Mouse (Mus musculus) G1E-ER4 (cell line): ENCODE measurements around the gene Tcaf3. TPM values are rescaled to one million over a fixed set of nuclear protein-coding genes. Genes with fewer than 3 reads are reported as not detected.

Source experiments
- GATA1 ChIP-seq: IDR thresholded peaks from one replicate; pipeline ENCODE4 v1.8.0; 2012; ENCODE audit warnings: low read length, inconsistent platforms
- polyA plus RNA-seq: library from polyadenylated mRNA; stranded (reverse); fragments of >175 nt; gene quantifications from 2 replicates; pipeline ENCODE4 v1.2.3, GENCODE M21; 2012

The Tcaf3 gene
- polyA plus RNA-seq, 1 experiment, result not detected

DNA sequence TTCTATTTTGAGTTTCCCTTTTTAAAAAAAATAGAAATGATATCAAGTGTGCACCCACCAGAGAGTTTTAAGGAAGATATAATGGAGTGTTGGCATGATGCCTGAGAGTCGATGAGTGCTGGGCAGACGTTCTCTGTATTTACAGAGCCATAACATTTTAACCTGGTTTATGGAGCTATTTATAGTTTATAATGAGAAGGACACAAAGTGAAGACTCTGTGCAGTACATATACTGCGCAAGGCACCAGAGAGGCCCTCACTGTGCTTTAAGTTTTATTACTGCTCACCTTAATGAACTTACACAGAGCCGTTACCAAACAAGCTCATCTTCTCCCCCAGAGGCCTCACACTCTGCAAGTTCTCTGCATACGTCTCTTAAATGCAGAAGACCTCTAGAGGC, 36.6 kb downstream of the Tcaf3 start:
- TF ChIP-seq GATA1, result no peak

DNA sequence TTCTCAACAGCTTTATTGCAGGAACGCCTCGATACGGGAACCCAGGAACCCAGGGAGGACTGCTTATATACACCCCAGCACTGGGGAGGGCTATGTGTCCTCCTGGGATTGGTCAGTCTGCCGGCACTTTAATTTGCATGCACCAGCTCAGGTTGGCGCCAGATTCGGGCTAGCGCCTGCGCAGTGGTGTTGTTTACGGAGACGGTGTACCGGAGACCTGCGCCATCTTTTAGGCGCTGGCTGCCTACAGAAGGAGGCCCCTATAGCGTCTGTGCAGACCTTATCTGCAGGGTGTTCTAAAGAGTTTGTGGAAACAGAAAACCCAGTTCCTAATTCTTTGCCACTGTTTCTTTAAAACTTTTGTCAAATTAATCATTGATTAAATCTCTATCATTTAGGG, 38.9 kb downstream of the Tcaf3 start:
- TF ChIP-seq GATA1, result no peak

DNA sequence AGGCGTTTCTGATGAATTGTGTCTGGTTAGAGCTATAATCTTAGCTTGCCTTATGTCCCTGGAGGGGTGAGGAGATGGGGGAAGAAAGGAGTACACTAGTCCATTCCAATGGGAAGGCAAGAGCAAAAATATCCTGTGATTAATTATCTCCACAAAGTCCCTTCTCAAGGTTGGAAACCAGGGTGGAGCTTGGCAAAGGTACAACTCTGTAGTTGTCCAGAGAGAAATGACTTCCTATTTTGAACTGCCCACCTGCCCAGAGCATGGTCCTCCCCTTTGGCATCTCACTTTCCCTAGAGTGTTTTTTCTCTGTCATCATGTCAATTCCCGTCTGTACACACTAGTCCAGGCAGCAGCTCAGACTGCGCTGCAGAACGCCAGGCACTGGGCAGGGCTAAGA, 50.0 kb downstream of the Tcaf3 start, which contains the start of gene Olfr455:
Gene Olfr455, minus strand, starts transcription at position 127 of the 400 bp plus-strand sequence.
- no peak for TF ChIP-seq GATA1

DNA sequence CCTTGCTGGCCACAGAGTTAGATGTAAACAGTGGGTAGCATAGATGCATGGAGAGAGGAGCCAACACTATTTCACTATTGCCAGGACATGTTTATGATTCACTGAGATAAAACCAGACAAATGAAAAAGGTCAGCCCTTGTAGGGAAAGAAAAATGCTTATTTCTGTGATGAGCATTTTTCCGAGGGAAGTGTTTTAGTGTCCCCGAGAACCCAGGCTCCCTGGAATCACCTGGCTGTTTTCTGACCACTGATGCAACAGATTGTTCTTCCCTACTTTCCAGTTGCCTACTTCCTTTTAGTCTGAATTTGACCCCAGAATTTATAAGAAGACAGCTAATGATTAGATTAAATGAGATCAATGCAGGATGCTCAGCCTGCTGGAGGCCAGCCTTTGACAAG, 51.3 kb downstream of the Tcaf3 start:
- no peak for TF ChIP-seq GATA1

DNA sequence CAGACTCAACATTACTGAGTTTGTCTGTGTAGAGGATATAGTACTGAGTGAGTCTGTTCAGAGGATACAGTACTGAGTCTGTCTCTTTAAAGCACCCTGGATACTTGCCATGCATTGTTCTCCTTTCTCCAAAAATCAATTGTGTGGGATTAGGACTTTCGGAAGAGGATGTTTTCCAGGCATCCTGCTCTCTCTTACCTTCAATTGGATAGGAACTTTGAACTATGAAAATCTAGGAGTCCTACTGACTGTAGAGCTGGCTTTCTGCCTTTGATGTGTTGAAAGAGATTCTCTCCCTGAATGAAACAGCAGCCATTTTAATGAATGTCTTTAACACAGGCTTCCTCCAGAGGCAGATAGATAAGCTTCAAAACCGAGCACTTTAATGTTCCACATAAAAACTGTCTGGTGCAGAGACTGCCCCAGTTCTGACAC, 52.0 kb downstream of the Tcaf3 start:
- no peak for TF ChIP-seq GATA1

DNA sequence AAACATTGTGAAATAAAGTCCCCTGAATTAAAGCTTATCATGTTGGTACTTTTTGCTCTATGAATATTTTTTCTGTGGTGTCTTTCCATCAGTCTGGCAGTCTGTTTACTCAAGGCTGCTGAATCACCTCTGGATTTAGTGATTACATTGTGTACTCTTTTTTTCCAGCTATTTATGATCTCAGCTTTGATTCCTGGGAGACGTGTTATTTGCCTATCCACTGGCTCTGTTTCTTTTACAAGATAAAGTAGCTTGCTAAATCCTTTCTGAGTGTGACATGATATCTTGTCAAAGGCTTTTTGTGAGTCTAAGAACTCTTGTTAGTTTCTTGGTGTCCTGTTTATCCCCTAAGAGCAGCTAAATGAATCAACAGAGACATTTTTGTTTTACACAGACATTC, 52.6 kb downstream of the Tcaf3 start:
- TF ChIP-seq GATA1, result no peak

DNA sequence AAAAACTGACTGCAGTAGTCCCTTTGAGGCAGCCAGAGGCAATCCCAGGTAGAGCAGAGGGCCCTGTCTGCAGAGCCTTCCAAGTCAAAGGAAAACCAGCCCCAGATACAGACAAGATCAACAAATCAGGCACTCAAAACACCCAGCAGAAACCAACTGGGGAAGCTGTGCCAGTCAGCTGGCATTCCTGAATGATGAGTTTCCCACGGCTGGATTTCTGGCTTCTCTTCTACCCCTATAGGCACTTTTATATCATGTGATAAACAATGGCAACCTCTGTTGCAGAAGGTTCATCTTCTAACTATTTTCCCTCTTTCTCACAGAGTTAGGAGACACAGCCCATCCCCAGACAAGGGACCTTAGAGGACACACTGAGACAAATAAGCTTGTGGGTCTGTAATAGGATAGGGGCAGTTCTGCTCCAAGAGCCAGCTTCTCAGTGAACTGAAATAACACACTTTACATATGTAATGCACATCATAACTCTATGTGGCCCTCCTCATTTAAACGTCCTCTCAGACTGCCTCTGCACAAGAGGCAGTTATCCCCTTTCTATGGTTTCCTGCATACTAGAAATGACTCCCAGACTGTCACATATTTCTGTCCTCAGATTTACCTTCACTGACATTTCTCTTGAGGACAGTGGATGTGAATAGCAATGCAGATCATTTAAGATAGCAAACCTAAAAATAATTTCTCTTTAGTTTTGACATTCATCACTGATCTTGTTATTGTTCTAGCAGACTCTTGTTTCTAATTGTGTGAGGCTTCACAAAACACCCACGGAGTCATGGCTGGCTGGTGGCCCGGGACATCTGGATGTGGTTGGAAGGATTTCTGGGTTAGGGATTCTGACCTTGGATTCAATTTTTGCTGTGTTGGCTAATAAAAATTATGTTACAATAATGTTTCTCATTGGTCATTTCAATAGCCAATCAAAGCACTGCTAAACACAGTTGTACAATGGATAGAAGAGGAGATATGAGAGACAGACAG, 55.2 kb downstream of the Tcaf3 start:
- no peak for TF ChIP-seq GATA1

DNA sequence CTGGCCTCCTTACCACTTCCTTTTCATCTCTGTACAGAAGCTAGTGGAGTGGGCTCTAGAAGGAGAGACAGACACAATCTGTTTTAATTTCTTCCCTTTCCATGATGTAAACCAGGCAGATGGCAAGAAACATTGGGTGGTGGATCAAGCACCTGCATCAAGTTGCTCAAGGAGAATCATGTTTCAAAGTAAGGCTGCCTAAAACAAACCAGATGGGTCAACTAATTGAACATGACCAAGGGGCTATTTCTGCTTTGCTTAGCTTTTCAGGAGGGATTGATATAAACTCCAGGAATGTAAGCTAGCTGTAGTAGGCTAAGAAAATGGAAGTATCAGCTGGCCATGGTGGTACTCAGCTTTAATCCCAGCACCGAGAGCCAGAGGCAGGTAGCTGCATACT, 56.8 kb downstream of the Tcaf3 start:
- no peak for TF ChIP-seq GATA1

DNA sequence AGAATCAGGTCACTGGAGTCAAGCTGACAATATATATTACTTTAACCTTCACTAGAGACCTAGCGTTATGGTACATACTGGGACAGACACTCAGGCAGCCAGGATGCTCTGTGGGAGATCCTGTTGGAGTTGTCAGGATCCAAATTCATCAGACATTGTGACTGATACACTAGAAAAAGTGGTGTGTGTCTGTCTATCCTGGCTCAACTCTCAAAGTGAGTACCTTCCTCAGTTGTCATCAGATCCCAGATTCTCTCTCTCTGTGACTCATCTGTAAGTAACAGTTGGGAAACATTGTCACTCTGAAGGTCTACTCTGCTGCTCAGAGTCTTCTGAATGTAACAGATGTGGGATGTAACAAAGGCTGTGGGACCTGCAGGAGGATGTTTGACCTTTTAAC, 57.8 kb downstream of the Tcaf3 start:
- no peak for TF ChIP-seq GATA1

Other genes starting within 250 kb of the Tcaf3 start
- gene Zyx, start 248.1 kb downstream of the Tcaf3 start, polyA plus RNA-seq, result 387 and 522 TPM in 2 replicates
- gene Epha1, start 224.4 kb downstream of the Tcaf3 start, polyA plus RNA-seq, result not detected in 2 replicates
- not detected in 2 replicates for gene Tas2r143, start 197.5 kb downstream of the Tcaf3 start, polyA plus RNA-seq
- gene Tas2r135, start 192.3 kb downstream of the Tcaf3 start, polyA plus RNA-seq, result not detected in 2 replicates
- not detected in 2 replicates for gene Tas2r126, start 163.2 kb downstream of the Tcaf3 start, polyA plus RNA-seq
- gene Olfr458, start 132.5 kb downstream of the Tcaf3 start, polyA plus RNA-seq, result not detected in 2 replicates
- gene Olfr457, start 121.4 kb downstream of the Tcaf3 start, polyA plus RNA-seq, result not detected in 2 replicates
- gene Olfr456, start 110.5 kb downstream of the Tcaf3 start, polyA plus RNA-seq, result not detected in 2 replicates
- not detected in 2 replicates for gene Olfr455, start 50.1 kb downstream of the Tcaf3 start, polyA plus RNA-seq
- not detected in 2 replicates for gene Tcaf2, start 47.6 kb upstream of the Tcaf3 start, polyA plus RNA-seq
- gene Tcaf1, start 112.4 kb upstream of the Tcaf3 start, polyA plus RNA-seq, result not detected in 2 replicates
- gene Olfr453, start 141.7 kb upstream of the Tcaf3 start, polyA plus RNA-seq, result not detected in 2 replicates
- gene Olfr38, start 158.7 kb upstream of the Tcaf3 start, polyA plus RNA-seq, result not detected in 2 replicates
- not detected in 2 replicates for gene Olfr452, start 187.4 kb upstream of the Tcaf3 start, polyA plus RNA-seq
- gene Olfr450, start 214.2 kb upstream of the Tcaf3 start, polyA plus RNA-seq, result not detected in 2 replicates
- gene Olfr449, start 236.7 kb upstream of the Tcaf3 start, polyA plus RNA-seq, result not detected in 2 replicates